Mouse (Mus musculus): Measurements from ENCODE around the gene Eif1b. TPM values are rescaled to one million over a fixed set of nuclear protein-coding genes. Genes with fewer than 3 reads are reported as not detected.
"Not testable (repeated sequence)": the region's sequence is repeated elsewhere in the genome, so short reads cannot be mapped to it uniquely, and the experiment has no call there.

The Eif1b gene
- total RNA-seq, 2 experiments from 2014 or later = 35.2 to 37.2 TPM

GRCm38 (mm10) chr9:120516720-120517119 lies 24.7 kb downstream of the Eif1b start:
- intact Hi-C loops (cut with DNase I; ENCODE audit: low total_unique reads) = no loop called here
- no peak for DNase-seq

DNA sequence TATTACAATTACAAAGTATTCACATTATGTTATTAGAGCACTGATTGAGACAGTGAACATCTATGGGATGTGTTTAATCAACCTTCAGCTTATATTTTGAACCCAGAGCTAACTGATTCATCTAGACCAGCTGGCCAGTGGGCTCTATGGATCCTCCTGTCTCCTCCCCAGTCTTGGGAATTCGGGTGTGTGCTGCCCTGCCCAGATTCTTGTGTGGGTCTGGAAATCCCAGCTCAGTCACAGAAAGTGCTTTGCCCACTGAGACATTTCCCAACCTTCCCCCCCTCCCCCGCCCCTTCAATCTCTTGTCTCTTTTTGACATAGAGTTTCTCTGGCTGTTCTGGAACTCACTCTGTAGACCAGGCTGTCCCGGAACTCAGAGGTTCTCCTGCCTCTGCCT lies 26.9 kb downstream of the Eif1b start:
- DNase-seq = no peak
- intact Hi-C loops (cut with DNase I; ENCODE audit: low total_unique reads) = no loop called here

GRCm38 (mm10) chr9:120519469-120520125 lies 27.6 kb downstream of the Eif1b start:
- intact Hi-C loops (cut with DNase I; ENCODE audit: low total_unique reads) = no loop called here
- DNase-seq = no peak

GRCm38 (mm10) chr9:120521161-120521560 lies 29.1 kb downstream of the Eif1b start:
- DNase-seq = no peak
- intact Hi-C loops (cut with DNase I; ENCODE audit: low total_unique reads) = no loop called here

- no peak for DNase-seq
- intact Hi-C loops (cut with DNase I; ENCODE audit: low total_unique reads) = no loop called here
Observed at GRCm38 (mm10) chr9:120527270-120527669, 35.2 kb downstream of the Eif1b start.

- intact Hi-C loops (cut with DNase I; ENCODE audit: low total_unique reads) = no loop called here
Observed at GRCm38 (mm10) chr9:120527919-120528318, 35.9 kb downstream of the Eif1b start.

GRCm38 (mm10) chr9:120528815-120529510 lies 36.9 kb downstream of the Eif1b start:
- intact Hi-C loops (cut with DNase I; ENCODE audit: low total_unique reads) = no loop called here
- no peak for DNase-seq

More at GRCm38 (mm10) chr9:120527919-120528318, 35.9 kb downstream of the Eif1b start:
- DNase-seq = no peak

GRCm38 (mm10) chr9:120530471-120530870 lies 38.4 kb downstream of the Eif1b start:
- intact Hi-C loops (cut with DNase I; ENCODE audit: low total_unique reads) = no loop called here
- DNase-seq = no peak

DNA sequence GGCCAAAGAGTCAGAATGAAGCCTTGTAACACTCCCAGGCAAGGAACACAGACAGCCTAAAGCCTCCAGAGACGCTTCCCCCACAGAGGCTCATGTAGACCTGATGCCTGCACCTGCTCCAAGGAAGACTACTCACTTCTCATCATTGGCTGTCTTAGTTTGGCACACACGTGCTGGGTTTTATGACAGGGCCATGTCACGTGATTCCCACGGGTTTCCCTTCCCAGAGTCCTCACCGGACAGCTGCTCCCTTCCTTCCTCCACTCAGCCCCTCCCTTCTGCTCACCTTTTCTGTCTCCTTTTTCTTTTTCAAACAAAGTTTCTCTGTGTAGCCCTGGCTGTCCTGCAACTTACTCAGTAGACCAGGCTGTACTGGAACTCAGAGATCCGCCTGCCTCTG lies 40.0 kb downstream of the Eif1b start:
- DNase-seq = no peak
- intact Hi-C loops (cut with DNase I; ENCODE audit: low total_unique reads) = no loop called here

DNA sequence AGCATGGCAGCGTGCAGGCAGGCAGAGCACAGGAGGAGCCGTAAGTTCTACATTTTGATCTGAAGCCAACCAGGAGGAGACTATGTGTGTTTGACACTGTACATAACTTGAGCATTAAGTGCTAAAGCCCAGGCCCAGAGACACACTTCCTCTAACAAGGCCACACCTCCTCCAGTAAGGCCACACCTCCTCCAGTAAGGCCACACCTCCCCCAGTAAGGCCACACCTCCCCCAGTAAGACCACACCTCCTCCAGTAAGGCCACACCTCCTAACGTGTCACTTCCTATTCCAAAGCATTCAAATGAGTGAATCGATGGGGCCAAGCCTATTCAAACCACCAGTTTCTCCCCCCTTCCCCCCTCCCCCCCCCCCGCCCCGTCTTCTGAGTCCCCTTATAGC lies 40.7 kb downstream of the Eif1b start:
- DNase-seq = no peak
- intact Hi-C loops (cut with DNase I; ENCODE audit: low total_unique reads) = no loop called here

DNA sequence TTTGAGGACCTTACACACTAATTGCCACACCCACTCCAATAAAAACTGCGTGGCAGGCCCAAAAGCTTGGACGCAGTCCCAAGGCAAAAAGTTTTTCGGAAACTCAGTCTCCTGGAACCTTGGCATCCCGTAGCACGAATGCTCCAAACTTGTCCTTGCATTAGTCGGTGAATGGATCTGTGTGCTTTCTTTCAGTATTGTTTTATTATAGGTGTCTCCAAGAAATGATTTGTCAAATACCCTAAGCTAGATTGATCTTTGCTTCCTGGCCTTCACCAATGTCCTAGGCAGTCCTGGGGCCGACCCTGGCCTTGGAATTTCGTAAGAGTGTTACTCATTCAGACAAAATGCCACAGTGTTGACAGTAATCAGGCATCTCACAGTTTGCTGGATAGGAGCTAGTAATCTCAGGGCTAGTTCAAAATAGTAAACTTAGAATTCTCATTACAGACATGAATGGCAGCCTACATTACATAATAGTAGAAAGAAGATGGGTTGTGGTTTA lies 41.5 kb downstream of the Eif1b start:
- DNase-seq; intact Hi-C loops (cut with DNase I; ENCODE audit: low total_unique reads): not testable (repeated sequence)

- intact Hi-C loops (cut with DNase I; ENCODE audit: low total_unique reads) = no loop called here
- DNase-seq = no peak
Observed at GRCm38 (mm10) chr9:120539662-120540251, 47.7 kb downstream of the Eif1b start, which contains the start of gene Entpd3. Gene Entpd3, plus strand, starts transcription at chr9:120539818.

DNA sequence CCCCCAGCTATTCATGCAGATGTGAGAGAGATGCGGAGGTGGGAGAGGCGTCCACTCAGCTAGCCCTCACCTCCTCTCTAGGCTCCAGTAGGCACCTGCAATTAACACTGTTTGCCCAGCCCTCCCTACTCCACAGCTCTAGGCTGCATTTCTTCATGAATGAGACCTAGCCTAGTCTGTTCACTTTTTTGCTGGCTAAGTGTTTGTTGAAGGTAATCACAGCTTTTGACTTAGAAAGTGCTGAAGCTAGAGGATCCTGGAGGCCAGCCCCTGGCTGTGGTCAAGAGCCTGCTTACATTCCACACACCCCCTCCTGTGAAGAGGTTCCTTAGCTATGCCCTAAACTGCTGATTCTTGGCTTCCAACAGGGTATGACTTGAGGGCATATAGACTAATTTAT lies 49.4 kb downstream of the Eif1b start:
- DNase-seq = no peak

GRCm38 (mm10) chr9:120542241-120542640 lies 50.2 kb downstream of the Eif1b start:
- no peak for DNase-seq
- intact Hi-C loops (cut with DNase I; ENCODE audit: low total_unique reads) = no loop called here

More for the DNA sequence above, 49.4 kb downstream of the Eif1b start:
- intact Hi-C loops (cut with DNase I; ENCODE audit: low total_unique reads) = no loop called here

Other genes with a start within 250 kb of the Eif1b start
- under 1 TPM; 0.57 to 0.89 TPM for gene Myrip, start 190.7 kb upstream of the Eif1b start, total RNA-seq (2021)
- gene Entpd3, start 47.6 kb downstream of the Eif1b start, total RNA-seq (2021) = not detected
- 100 to 1,000 TPM; 386 to 432 TPM for gene Rpl14, start 79.2 kb downstream of the Eif1b start, total RNA-seq (2021)

All from gastrocnemius, postnatal 14 days (tissue).